Mouse (Mus musculus) cortical plate, adult 2 months (tissue): ENCODE data around the gene Serpina3c.

ENCODE experiments used
- CTCF ChIP-seq: fragments of 200-500 bp; IDR thresholded peaks from 2 replicates; pipeline ENCODE4 v1.5.1; 2011; ENCODE audit warnings: mild to moderate bottlenecking, control low read depth, low read length; ENCODE audit not compliant: insufficient read depth; ENCODE audit errors: extremely low read depth
- POLR2A ChIP-seq: fragments of 200-500 bp; IDR thresholded peaks from 2 replicates; pipeline ENCODE4 v1.6.1; 2011; ENCODE audit warnings: mild to moderate bottlenecking, low read length, control low read depth; ENCODE audit not compliant: insufficient read depth; ENCODE audit errors: extremely low read depth

DNA sequence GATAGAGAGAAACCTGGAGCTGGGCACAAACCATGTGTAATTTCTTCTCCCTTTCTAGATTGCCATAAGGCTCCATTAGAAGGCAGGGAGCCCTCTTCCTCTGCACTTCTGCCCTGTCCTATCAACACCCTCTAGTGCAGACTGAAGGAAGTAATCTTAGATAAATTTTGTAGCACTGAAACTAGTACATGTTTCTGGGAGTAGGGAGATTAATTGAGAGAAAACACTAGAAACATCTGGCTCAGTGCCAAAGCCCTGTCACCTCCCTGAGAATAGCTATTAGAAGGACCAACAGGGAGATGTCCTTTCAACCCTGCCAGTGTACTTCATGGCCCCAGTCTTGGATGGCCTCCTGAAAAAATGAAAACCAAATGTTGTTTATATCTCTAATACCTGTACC lies 24.9 kb upstream of the Serpina3c start:
- TF ChIP-seq POLR2A: no peak
- no peak for TF ChIP-seq CTCF
